Mouse (Mus musculus): ENCODE results near the gene Chrm5. TPM values are rescaled to one million over a fixed set of nuclear protein-coding genes. Genes with fewer than 3 reads are reported as not detected.

The Chrm5 gene
- polyA plus RNA-seq, 1 experiment from 2014 or later, result not detected

Other genes with a start within 250 kb of the Chrm5 start
- gene Lpcat4, start 241.3 kb downstream of the Chrm5 start, polyA plus RNA-seq (2015; fragmentation: Nextera tagmentation; extraction: Ambion mirVana), result 2.7 and 2.8 TPM in 2 replicates
- not detected in 2 replicates for gene Nutm1, start 221.5 kb downstream of the Chrm5 start, polyA plus RNA-seq (2015; fragmentation: Nextera tagmentation; extraction: Ambion mirVana)
- gene Nop10, start 218.8 kb downstream of the Chrm5 start, polyA plus RNA-seq (2015; fragmentation: Nextera tagmentation; extraction: Ambion mirVana), result 199 and 208 TPM in 2 replicates
- 3.6 and 3.9 TPM in 2 replicates for gene Slc12a6, start 214.9 kb downstream of the Chrm5 start, polyA plus RNA-seq (2015; fragmentation: Nextera tagmentation; extraction: Ambion mirVana)
- not detected in 2 replicates for gene Gm21985, start 214.5 kb downstream of the Chrm5 start, polyA plus RNA-seq (2015; fragmentation: Nextera tagmentation; extraction: Ambion mirVana)
- 48.0 and 50.9 TPM in 2 replicates for gene Emc4, start 112.7 kb downstream of the Chrm5 start, polyA plus RNA-seq (2015; fragmentation: Nextera tagmentation; extraction: Ambion mirVana)
- 21.8 and 29.3 TPM in 2 replicates for gene Katnbl1, start 101.6 kb downstream of the Chrm5 start, polyA plus RNA-seq (2015; fragmentation: Nextera tagmentation; extraction: Ambion mirVana)
- gene Emc7, start 25.8 kb downstream of the Chrm5 start, polyA plus RNA-seq (2015; fragmentation: Nextera tagmentation; extraction: Ambion mirVana), result 16.0 and 16.7 TPM in 2 replicates
- gene Aven, start 12.2 kb upstream of the Chrm5 start, polyA plus RNA-seq (2015; fragmentation: Nextera tagmentation; extraction: Ambion mirVana), result 6.2 and 7.5 TPM in 2 replicates

Data from liver, embryonic 13.5 days (tissue).